Mouse (Mus musculus): Measurements from ENCODE around the gene Myo1d.

GRCm38 (mm10) chr11:80497225-80497919 lies 282.5 kb downstream of the Myo1d start:
- TF ChIP-seq POLR2A (IDR thresholded peaks at IDR 0.05; ENCODE audit: extremely low read depth, insufficient read depth, low read length) (no peak), CTCF (IDR thresholded peaks at IDR 0.05; ENCODE audit: extremely low read depth, insufficient read depth, low read length) (no peak)
